Mouse (Mus musculus) cortical plate, adult 2 months (tissue): ENCODE results near the gene Fbxl7.

Experiments
- CTCF ChIP-seq: fragments of 200-500 bp; IDR thresholded peaks from 2 replicates; pipeline ENCODE4 v1.5.1; 2011; ENCODE audit warnings: mild to moderate bottlenecking, control low read depth, low read length; ENCODE audit not compliant: insufficient read depth; ENCODE audit errors: extremely low read depth
- POLR2A ChIP-seq: fragments of 200-500 bp; IDR thresholded peaks from 2 replicates; pipeline ENCODE4 v1.6.1; 2011; ENCODE audit warnings: mild to moderate bottlenecking, low read length, control low read depth; ENCODE audit not compliant: insufficient read depth; ENCODE audit errors: extremely low read depth

DNA sequence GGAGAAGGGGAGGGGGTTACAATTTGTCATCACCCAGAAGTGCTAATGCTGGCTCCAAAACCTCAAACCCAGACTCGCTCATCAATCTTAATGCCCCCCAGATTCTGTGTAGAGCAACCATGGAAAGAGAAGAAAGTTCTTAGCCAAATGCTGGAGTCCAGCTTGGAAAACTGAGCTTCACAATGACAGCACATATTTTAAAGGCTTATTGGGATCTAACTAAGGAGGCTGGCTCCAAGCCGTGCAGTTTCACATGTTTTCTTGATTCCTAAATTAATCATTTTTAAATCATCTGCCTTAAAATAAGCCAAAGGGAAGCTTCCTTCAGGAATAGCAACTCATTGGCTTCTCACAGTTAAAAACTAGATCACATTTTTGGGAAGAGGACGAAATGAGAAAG lies 82.5 kb downstream of the Fbxl7 start:
- TF ChIP-seq CTCF, result no peak
- TF ChIP-seq POLR2A, result no peak
